Mouse (Mus musculus): ENCODE data around the gene Ifi205.
"Not testable (repeated sequence)": the region's sequence is repeated elsewhere in the genome, so short reads cannot be mapped to it uniquely, and the experiment has no call there.

Gene Ifi205

DNA sequence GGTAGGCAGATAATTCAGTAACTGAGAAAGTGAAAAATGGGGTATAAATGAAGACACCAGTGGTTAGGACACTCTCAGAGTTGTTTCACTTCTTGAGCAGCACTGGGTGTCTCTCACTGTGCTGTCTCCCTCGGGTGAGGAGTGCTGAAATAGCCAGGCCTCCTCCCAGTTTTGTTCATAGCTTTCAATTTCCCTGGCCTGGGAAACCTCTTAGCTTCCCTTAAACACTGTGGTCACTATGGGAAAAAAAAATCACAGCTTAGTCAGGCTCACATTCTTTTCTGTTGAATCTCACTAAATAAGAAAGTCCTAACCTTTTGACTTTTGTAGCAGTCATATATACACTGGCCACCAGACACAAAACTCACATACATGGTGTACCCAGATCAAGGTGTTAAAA, at the start of gene Ifi205:
TSS of gene Ifi205 (minus strand) at position 113 of the 400 bp plus-strand sequence.
- DNase-seq, result no peak

GRCm38 (mm10) chr1:174066305-174066704, 34.7 kb upstream of the Ifi205 start, which contains the start of gene Olfr430:
Gene Olfr430 (plus strand): TSS chr1:174066605.
- no peak for DNase-seq

- DNase-seq, result no peak
These were observed 23.6 kb upstream of the Ifi205 start for GRCm38 (mm10) chr1:174055248-174055647.

- no peak for DNase-seq
These were observed 21.4 kb upstream of the Ifi205 start for GRCm38 (mm10) chr1:174052981-174053380.

DNA sequence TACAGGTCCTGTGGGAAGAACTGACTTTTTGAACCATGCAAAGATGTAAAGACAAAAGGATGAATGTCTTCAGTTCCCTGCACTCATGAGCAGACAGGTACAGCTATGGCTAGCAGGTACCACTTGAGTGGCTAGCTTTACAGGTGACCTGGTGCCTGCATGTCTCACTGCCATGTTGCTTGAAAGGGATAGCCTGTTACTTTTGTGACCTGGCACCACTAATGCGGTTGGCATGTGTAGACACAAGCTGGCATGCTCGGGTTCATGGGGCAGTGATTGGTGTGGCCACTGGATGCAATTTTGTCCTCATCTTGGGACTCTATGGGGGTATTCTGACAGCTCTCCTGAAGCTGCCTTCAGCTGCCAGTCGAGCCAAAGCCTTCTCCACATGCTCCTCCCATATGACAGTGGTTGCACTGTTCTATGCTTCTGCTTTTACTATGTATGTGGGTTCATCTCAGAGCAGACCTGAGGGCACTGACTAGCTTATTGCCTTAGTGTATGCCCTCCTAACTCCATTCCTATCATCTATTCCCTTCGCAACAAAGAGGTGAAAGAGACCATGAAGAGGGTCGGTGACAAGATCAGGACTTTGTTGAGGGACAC, 20.4 kb upstream of the Ifi205 start:
- no peak for DNase-seq

GRCm38 (mm10) chr1:174051515-174051914, 19.9 kb upstream of the Ifi205 start:
- no peak for DNase-seq

GRCm38 (mm10) chr1:174050532-174050931, 18.9 kb upstream of the Ifi205 start:
- DNase-seq, result no peak

DNA sequence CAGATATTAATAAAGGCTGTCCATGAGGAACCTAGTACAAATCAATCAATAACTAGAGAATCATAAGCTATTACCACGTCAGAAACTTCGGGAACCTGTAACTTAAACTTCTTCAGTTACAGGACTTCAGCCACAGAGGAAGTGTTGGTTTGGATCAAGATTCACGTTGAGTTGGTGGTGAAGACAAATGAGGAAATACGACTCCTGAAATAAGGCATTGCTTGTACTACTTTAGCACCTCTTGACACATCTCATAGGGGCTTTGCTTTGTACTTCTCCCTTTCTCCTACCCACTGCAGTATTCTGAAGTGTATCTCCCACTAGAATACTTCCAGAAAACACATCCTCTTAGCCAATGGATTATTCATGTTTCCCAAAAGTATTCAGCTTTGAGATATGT, 17.7 kb upstream of the Ifi205 start:
- DNase-seq, result not testable (repeated sequence)

DNA sequence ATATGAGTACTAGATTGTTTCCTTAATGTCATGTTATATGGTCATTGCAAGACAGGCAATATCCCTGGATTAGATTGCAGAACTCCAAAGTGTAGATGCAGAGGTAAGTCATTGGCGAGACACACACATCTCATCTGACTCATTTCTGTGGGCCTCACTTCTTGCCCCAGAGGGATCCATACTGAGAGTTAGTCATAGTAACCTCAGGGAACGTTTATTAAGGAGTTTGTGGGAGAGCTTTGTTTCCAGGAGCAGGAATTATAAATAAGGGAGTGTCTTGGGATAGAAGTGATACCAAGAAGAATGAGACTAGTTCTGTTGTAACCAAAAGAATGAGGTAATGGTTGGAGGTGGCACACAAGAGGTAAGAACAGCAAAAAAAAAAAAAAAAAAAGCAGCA, 17.3 kb upstream of the Ifi205 start, which contains the start of gene Olfr432:
TSS of gene Olfr432 (plus strand) at position 313 of the 400 bp plus-strand sequence.
- DNase-seq, result no peak

GRCm38 (mm10) chr1:174048227-174048626, 16.6 kb upstream of the Ifi205 start:
- not testable (repeated sequence) for DNase-seq

- no peak for DNase-seq
These were observed 12.8 kb upstream of the Ifi205 start for GRCm38 (mm10) chr1:174044431-174044830.

DNA sequence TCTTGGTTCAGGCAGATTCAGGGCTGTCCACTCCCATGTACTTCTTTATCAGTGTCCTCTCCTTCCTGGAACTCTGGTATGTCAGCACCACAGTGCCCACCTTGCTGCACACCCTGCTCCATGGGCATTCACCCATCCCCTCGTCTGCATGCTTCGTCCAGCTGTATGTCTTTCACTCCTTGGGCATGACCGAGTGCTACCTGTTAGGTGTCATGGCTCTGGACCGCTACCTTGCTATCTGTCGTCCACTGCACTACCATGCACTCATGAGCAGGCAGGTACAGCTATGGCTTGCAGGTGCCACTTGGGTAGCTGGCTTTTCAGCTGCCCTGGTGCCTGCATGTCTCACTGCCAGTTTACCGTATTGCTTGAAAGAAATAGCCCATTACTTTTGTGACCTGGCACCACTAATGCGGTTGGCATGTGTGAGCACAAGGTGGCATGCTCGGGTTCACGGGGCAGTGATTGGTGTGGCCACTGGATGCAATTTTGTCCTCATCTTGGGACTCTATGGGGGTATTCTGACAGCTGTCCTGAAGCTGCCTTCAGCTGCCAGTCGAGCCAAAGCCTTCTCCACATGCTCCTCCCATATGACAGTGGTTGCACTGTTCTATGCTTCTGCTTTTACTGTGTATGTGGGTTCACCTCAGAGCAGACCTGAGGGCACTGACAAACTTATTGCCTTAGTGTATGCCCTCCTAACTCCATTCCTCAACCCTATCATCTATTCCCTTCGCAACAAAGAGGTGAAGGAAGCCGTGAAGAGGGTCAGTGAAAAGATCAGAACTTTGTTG, 10.7 kb upstream of the Ifi205 start:
- DNase-seq, result not testable (repeated sequence)

DNA sequence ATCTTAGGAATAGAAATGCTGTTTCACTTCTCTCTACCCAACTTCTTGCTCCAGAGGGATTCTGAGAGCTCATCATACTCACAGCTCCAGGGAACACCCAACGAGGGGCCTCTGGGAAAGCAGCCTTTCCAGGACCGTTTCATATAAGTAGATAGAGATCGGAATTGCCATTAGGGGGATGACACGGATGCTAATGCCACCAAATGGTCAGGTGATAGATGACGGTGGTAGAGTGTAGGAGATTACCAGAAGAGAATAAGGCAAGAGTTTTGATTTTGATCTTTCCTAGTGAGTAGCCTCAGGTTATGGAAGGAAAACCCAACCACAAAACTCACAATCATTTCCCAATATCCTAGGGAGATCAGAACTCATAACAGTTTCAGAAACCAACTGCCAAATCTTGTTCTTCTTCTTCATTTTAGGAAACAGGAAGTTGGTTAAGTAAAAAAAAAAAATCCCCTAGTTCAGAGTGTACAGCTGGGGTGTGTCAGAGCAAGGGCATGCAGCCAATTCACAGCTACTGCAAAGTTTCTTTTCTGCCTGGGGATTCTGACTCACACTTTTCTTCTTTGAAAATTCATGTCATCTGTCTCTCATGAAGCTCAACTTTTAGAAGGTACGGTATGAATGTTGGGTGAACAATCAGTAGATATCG, 9.0 kb upstream of the Ifi205 start, which contains the start of gene Olfr433:
TSS of gene Olfr433 (plus strand) at position 183 of the 655 bp plus-strand sequence.
- peak; percentile 86 to 87 for DNase-seq

DNA sequence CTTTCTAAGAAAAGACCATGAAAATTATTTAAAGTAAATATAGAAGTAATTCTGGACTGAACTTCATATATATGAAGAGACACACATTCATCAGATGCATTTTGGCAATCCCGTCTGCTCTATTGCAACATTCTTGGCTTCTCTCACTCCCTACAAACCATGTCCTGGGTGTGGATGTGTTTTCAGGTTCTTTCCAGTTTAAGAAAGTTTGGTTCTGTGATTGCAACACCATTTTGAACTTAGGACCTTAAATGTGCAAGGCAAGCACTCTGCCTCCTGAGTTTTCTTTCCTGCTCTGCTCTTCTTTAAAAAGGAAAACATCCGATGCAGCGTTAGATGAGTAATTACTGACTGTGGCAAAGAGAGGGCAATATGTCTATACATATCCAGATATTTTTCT, 6.9 kb upstream of the Ifi205 start:
- DNase-seq, result no peak

- no peak for DNase-seq
These were observed 4.2 kb upstream of the Ifi205 start for GRCm38 (mm10) chr1:174035841-174036240.

GRCm38 (mm10) chr1:174007050-174007449, 24.6 kb downstream of the Ifi205 start:
- DNase-seq, result not testable (repeated sequence)

DNA sequence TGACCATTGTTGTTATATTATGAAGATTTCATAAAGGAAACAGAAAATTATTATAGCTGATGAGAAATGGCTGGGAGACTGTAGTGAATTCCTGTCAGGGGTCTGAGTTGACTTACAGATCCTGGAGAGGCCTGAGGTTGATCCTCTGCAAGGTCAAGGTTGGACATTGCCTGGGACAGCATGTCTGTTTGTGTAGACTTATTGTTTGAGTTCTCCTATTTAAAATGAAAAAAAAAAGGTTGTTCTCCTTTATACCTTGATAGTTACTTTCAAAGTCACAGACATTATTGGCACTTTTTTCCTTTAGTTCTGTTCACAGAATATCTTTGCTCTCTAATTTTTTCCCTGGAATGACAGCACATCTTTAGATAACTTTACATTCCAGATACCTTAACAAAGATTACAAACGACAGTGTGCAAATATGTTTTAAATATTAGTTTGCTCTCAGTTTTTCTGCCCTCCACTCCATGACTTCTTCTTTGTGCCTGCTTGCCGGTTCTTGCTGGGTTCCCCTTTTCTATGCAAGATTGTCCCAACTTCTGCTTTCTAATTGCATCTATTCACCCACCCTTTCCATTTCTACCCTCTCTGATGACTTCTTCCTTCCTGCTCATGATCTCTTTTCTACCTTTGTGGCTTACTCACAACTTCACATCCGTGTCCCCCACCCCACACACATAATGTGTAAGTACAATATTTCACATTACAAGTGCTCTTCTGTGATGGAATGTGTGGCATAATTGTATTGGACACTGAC, 27.1 kb downstream of the Ifi205 start:
- not testable (repeated sequence) for DNase-seq

DNA sequence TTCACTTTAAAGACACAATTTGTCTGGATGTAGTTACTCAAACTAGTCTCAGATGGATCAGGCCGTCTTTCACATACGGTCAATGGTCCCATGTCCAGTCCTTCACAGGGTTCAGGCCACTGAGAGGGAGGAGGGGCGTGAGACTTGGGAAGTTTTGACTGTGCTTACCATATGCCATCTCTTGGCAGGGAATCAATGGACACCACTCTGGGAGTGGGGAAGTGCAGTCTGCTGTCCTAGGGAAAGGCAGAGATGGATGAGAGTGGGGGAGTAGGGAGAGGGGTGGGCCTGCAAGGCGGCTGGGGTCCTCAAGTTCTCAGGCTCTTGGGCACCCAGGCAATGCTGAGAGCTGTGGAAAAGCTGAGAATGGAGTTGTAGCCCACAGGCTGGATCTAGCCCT, 36.6 kb downstream of the Ifi205 start:
- no peak for DNase-seq

DNA sequence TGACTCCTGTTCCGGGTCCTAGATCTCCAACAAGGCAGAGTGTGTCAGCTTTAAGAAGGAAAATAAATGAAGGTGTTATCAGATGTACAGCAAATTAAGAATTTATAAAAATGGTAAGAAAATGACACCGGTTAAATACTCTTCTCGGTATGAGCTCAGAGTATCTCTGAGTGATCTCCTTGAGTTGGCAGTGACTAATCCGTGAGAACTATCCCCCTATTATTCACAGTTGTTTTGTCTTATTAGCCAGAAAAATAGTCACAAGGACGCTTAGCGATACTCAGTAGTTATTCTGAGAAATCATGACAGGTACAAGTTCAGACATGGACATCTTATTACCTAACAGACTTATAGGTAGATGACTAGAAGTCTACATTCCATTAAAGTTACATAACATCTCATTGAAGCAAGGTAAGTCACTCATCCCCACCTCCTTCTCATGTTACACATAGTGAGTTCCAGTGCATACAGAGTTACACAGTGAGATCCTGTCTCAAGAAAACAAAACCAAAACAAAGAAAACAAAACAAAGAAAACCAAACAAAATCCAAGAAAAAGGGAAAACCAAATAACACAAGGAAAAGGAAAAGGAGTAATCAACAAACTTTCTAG, 48.8 kb downstream of the Ifi205 start, which contains the start of gene Ifi202b:
TSS of gene Ifi202b (minus strand) at position 51 of the 612 bp plus-strand sequence.
- not testable (repeated sequence) for DNase-seq

DNA sequence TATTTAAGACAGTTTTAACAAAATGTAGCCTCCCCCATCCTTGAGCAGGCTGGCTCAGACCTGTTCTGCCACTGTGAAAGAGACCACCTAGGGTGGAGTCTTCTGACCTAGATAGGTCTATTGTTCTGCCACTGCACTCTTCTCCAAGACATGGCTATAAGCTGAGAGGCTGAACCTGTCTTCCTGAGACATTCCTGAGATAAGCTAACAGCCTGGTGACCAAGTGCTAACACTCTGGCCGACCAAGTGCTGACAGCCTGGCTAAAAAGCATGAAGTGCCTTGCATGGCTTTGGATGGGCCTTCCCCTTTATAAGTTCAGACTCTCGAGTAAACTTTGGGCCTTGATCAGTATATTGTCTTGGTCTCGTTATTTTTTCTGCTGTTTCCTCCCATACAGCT, 50.6 kb downstream of the Ifi205 start:
- not testable (repeated sequence) for DNase-seq

DNA sequence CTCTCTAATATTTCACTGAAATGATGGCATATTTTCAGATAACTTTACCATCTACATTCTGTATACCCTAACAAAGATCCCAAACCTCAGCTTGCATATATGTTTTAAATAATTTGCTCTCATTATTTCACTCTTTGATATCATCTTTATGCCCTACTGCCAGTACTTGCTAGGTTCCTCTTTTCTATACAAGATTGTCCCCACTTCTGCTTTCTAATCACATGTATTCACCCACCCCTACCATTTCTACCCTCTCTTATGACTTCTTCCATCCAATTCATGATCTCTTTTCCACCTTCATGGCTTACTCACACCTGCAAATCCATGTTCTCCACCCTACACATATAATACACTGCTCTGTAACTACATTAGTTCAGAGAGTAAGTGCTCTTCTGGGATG, 54.0 kb downstream of the Ifi205 start:
- no peak for DNase-seq

DNA sequence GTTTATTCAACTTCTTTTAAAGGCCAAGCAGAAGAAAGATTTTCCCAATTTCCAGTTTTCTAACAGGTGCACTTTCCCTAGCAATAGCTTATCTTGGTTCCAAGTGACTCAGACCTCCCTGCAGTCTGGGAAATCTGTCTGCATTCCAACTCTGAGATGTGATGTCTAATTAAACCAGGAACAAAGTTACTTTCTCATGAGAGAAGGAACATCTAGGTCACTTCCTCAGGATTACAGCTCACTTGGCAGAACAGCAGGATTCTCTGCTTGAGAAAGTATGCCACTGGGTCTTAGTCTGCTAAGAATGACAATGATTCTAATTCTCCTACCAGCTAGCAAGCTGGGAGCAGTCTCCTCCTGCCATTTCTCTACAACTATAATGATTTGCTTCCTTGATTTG, 58.5 kb downstream of the Ifi205 start:
- no peak for DNase-seq
